Mouse (Mus musculus): ENCODE data around the gene Gm10073. TPM values are rescaled to one million over a fixed set of nuclear protein-coding genes. Genes with fewer than 3 reads are reported as not detected.

The Gm10073 gene
- polyA plus RNA-seq, 1 experiment from 2014 or later = 13.4 TPM

DNA sequence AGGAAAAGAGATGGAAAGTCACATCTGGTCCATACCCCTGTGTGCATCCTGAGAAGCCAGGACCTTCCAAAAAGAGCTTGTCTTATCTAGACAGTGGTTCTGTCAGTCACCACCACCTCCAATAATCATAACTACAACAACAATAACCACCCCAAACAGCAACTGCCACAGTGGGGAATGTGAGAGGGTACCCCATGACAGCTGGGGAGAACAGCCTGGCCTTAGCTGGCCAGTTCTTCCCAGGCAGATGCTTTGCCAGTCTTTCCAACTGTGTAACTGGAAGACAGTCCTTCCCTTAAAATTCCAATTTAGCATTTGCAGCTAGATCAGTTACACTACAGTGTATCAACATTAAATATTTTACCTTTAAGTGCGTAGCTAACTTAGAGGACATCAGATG is 22.4 kb downstream of the Gm10073 start:
- no peak for ATAC-seq (ENCODE audit: insufficient read depth, low FRiP score)
- Histone ChIP-seq H3K27me3 (ENCODE audit: control insufficient read depth, insufficient read depth, low read length) (no peaks in the 10 kb centered on the region), H3K4me1 (ENCODE audit: control insufficient read depth, insufficient read depth, low read length) (no peaks in the 10 kb centered on the region), H3K27ac (ENCODE audit: low read length) (no peak overlapping the region), H3K9me3 (replicated peaks; ENCODE audit: control insufficient read depth, low read length) (no peaks in the 10 kb centered on the region), H3K4me2 (ENCODE audit: low read depth, low read length) (no peak overlapping the region), H3K4me3 (replicated peaks; ENCODE audit: low read length) (no peak overlapping the region), H3K36me3 (ENCODE audit: control insufficient read depth, insufficient read depth, low read length) (no peaks in the 10 kb centered on the region), H3K9ac (ENCODE audit: low read length) (no peak overlapping the region)
- WGBS = 95% methylated on average over 1 of the region's 1 CpGs

DNA sequence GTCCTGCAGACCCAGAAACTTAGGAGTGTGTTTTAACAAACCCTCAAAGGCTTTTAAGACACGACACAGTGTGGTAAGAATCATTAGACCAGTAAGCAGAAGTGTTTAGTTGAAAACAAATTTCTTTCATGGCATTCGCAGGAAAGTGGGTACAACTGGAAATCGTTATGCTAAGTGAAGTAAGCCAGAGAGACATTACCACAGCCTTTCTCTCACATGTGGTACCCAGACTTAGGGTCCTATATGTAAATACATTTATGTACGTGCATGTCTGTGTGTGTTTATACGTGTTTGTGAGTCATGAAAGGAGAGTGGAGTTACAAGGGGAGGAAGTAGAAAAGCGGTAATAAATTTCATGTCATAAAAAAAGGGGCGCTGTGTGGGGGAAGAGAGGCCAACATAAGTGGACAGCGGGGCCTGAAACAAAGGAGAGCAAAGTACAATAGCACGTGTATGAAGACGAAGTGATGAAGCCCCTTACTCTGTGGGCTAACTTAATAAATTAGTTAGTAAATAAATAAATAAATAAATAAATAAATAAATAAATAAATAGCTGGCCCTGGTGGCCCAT is 24.8 kb downstream of the Gm10073 start:
- Histone ChIP-seq H3K4me3 (replicated peaks; ENCODE audit: low read length) (no peak overlapping the region), H3K27ac (ENCODE audit: low read length) (no peak overlapping the region), H3K4me1 (ENCODE audit: control insufficient read depth, insufficient read depth, low read length) (no peaks in the 10 kb centered on the region), H3K4me2 (ENCODE audit: low read depth, low read length) (no peak overlapping the region), H3K9me3 (replicated peaks; ENCODE audit: control insufficient read depth, low read length) (no peaks in the 10 kb centered on the region), H3K36me3 (ENCODE audit: control insufficient read depth, insufficient read depth, low read length) (no peaks in the 10 kb centered on the region), H3K9ac (ENCODE audit: low read length) (no peak overlapping the region), H3K27me3 (ENCODE audit: control insufficient read depth, insufficient read depth, low read length) (no peaks in the 10 kb centered on the region)
- no peak for ATAC-seq (ENCODE audit: insufficient read depth, low FRiP score)
- 83% methylated on average over 10 of the region's 10 CpGs for WGBS

DNA sequence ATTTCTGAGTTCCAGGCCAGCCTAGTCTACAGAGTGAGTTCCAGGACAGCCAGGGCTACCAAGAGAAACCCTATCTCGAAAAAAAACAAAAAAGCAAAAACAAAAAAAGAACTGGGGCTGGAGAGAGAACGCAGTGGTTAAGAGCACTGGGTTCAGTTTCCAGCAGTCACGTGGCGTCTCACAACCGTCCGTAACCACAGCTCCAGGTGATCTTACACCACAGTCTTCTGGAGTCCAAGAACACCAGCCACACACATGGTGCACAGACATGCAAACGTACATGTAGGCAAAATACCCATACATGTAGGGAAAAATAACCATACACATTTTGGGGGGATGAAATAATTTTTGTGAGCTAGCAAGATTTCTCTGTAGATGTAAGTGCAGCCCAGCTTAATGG is 26.5 kb downstream of the Gm10073 start:
- H3K27ac ChIP-seq (ENCODE audit: low read length) = no peak overlapping the region
- H3K27me3 ChIP-seq (ENCODE audit: control insufficient read depth, insufficient read depth, low read length) = no peaks in the 10 kb centered on the region
- 85% methylated on average over 7 of the region's 7 CpGs for WGBS
- no peak overlapping the region for H3K4me2 ChIP-seq (ENCODE audit: low read depth, low read length)
- H3K36me3 ChIP-seq (ENCODE audit: control insufficient read depth, insufficient read depth, low read length) = no peaks in the 10 kb centered on the region
- H3K4me3 ChIP-seq (replicated peaks; ENCODE audit: low read length) = no peak overlapping the region
- no peak overlapping the region for H3K9ac ChIP-seq (ENCODE audit: low read length)
- H3K4me1 ChIP-seq (ENCODE audit: control insufficient read depth, insufficient read depth, low read length) = no peaks in the 10 kb centered on the region
- no peaks in the 10 kb centered on the region for H3K9me3 ChIP-seq (replicated peaks; ENCODE audit: control insufficient read depth, low read length)
- ATAC-seq (ENCODE audit: insufficient read depth, low FRiP score) = no peak

DNA sequence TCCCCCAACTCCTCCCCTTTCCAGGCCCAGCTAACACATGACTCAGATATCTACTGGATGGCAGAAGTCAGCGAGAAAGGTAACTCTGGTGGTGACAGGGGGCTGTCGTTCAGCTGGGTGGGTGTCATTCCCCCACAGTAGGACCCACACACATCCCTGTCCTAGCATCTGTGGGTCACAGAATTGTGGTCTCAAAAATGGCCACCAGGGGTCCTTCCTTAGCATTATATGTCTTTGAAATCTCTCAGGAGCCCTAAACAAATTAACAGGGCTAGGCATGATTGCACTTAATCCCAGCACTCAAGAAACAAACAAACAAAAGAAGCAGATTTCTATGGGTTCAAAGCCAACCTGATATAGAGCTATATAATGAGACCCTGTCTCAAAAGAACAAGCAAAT is 28.1 kb downstream of the Gm10073 start:
- Histone ChIP-seq H3K4me1 (ENCODE audit: control insufficient read depth, insufficient read depth, low read length) (no peaks in the 10 kb centered on the region), H3K9ac (ENCODE audit: low read length) (no peak overlapping the region), H3K4me3 (replicated peaks; ENCODE audit: low read length) (no peak overlapping the region), H3K36me3 (ENCODE audit: control insufficient read depth, insufficient read depth, low read length) (no peaks in the 10 kb centered on the region), H3K27me3 (ENCODE audit: control insufficient read depth, insufficient read depth, low read length) (no peaks in the 10 kb centered on the region), H3K27ac (ENCODE audit: low read length) (no peak overlapping the region), H3K9me3 (replicated peaks; ENCODE audit: control insufficient read depth, low read length) (no peaks in the 10 kb centered on the region), H3K4me2 (ENCODE audit: low read depth, low read length) (no peak overlapping the region)
- ATAC-seq (ENCODE audit: insufficient read depth, low FRiP score) = no peak
- 86% methylated on average over 2 of the region's 2 CpGs for WGBS

DNA sequence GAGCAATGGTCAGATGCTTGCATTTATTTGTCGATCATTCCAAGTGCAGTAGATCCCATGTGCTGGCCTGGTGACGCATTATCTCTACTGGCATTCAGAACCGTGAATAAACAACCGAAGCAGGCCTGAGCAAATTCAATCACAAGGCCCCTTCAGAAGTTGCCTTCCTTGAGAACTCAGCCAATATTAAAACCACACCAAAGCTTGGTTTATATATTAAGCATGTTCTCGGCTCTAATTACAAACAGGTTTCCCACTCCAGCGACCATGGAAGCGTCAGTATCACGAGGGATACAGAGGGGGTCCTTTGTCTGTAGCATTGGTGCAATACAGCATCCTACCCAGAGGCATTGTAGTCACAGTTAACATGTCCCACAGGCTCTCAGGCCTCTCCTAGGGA is 30.2 kb downstream of the Gm10073 start:
- Histone ChIP-seq H3K4me3 (replicated peaks; ENCODE audit: low read length) (no peak overlapping the region), H3K27ac (ENCODE audit: low read length) (no peak overlapping the region), H3K36me3 (ENCODE audit: control insufficient read depth, insufficient read depth, low read length) (no peaks in the 10 kb centered on the region), H3K9ac (ENCODE audit: low read length) (no peak overlapping the region), H3K4me1 (ENCODE audit: control insufficient read depth, insufficient read depth, low read length) (no peaks in the 10 kb centered on the region), H3K4me2 (ENCODE audit: low read depth, low read length) (no peak overlapping the region), H3K27me3 (ENCODE audit: control insufficient read depth, insufficient read depth, low read length) (no peaks in the 10 kb centered on the region), H3K9me3 (replicated peaks; ENCODE audit: control insufficient read depth, low read length) (no peaks in the 10 kb centered on the region)
- ATAC-seq (ENCODE audit: insufficient read depth, low FRiP score) = no peak
- 75% methylated on average over 8 of the region's 8 CpGs for WGBS

DNA sequence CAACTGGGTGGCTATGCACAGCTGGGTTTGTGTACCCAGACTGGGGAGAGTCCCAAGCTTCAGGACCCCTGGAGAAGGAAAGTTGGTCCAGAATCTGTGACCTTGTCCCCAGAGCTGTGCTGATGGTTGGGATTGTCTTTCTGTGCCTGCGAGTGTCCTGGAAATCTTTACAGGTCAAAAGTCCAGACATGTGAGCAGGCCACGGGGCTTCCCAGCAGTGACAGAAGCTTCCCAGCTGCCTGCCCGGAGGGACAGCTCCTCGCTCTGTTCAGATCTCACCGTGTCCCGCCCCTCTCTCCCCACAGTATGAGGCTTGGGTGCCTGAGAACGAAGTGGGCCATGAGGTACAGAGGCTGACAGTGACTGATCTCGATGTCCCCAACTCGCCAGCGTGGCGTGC is 32.3 kb downstream of the Gm10073 start:
- no peak for ATAC-seq (ENCODE audit: insufficient read depth, low FRiP score)
- no peak overlapping the region for H3K9ac ChIP-seq (ENCODE audit: low read length)
- H3K4me3 ChIP-seq (replicated peaks; ENCODE audit: low read length) = no peak overlapping the region
- H3K4me1 ChIP-seq (ENCODE audit: control insufficient read depth, insufficient read depth, low read length) = no peaks in the 10 kb centered on the region
- H3K27me3 ChIP-seq (ENCODE audit: control insufficient read depth, insufficient read depth, low read length) = no peaks in the 10 kb centered on the region
- no peak overlapping the region for H3K27ac ChIP-seq (ENCODE audit: low read length)
- H3K36me3 ChIP-seq (ENCODE audit: control insufficient read depth, insufficient read depth, low read length) = no peaks in the 10 kb centered on the region
- no peak overlapping the region for H3K4me2 ChIP-seq (ENCODE audit: low read depth, low read length)
- 82% methylated on average over 11 of the region's 11 CpGs for whole genome bisulfite sequencing
- H3K9me3 ChIP-seq (replicated peaks; ENCODE audit: control insufficient read depth, low read length) = no peaks in the 10 kb centered on the region

DNA sequence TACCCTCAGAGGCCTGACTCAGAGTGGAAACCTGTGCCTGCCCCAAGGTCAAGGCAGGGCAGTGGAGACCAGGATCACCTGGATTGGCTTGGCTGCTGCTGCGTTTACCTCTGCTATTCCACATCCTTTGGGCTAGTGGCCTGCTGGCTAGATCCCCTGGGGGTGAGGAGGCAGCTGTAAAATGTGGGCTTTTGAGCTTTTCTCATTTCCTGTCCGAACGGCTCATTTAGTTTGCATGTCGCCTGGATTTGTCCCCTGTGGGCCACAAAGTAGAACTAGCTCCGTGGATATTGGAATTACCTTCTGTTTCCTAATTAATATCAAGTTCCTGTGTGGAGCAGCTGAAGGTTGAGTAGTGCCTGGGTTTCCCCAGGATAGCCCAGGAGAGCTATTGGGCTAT is 34.1 kb downstream of the Gm10073 start:
- WGBS = 68% methylated on average over 5 of the region's 5 CpGs
- ATAC-seq (ENCODE audit: insufficient read depth, low FRiP score) = no peak
- Histone ChIP-seq H3K36me3 (ENCODE audit: control insufficient read depth, insufficient read depth, low read length) (no peaks in the 10 kb centered on the region), H3K27ac (ENCODE audit: low read length) (no peak overlapping the region), H3K9me3 (replicated peaks; ENCODE audit: control insufficient read depth, low read length) (no peaks in the 10 kb centered on the region), H3K4me2 (ENCODE audit: low read depth, low read length) (no peak overlapping the region), H3K27me3 (ENCODE audit: control insufficient read depth, insufficient read depth, low read length) (no peaks in the 10 kb centered on the region), H3K4me3 (replicated peaks; ENCODE audit: low read length) (no peak overlapping the region), H3K4me1 (ENCODE audit: control insufficient read depth, insufficient read depth, low read length) (no peaks in the 10 kb centered on the region), H3K9ac (ENCODE audit: low read length) (no peak overlapping the region)

DNA sequence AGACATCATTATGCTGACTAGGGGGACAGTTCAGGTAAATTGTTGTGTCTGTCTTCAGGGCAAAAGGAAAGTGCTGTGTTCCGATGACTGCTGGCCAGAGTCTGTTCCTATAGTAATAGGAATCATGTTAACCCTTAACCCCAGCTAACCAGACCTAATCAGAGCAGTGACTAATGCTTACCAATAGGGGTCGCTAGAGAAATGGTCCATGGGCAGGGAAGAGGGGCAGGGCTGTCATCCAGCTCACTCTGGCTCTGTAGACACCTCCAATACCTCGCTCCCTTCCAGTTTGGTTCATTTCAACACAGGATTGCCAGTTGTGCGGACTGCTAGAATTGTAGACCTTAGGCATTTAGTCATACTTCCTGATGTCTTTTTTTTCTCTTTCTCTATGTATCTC is 37.8 kb downstream of the Gm10073 start:
- WGBS = 77% methylated on average over 4 of the region's 4 CpGs

DNA sequence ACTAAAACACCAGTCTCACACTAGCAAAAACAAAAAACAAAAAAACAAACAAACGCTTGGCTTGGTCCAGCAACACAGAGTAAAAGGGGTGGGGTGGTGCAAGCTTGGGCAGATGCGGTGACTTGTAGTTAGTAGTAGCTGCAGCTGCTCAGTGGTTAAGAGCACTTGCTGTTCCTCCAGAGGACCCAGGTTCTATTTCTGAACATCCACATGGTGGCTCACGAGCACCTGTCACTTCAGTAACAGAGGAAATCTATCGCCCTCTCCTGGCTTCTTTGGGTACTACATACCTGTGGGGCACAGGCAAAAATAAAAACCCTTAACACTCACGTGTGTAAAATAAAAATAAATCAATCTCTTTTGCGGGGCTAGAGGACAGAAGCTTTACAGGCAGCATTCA is 38.8 kb downstream of the Gm10073 start:
- 35% methylated on average over 6 of the region's 6 CpGs for WGBS
- Histone ChIP-seq H3K27ac (ENCODE audit: low read length) (no peak overlapping the region), H3K36me3 (ENCODE audit: control insufficient read depth, insufficient read depth, low read length) (no peaks in the 10 kb centered on the region), H3K9ac (ENCODE audit: low read length) (no peak overlapping the region), H3K4me1 (ENCODE audit: control insufficient read depth, insufficient read depth, low read length) (no peaks in the 10 kb centered on the region), H3K4me3 (replicated peaks; ENCODE audit: low read length) (no peak overlapping the region), H3K27me3 (ENCODE audit: control insufficient read depth, insufficient read depth, low read length) (no peaks in the 10 kb centered on the region), H3K9me3 (replicated peaks; ENCODE audit: control insufficient read depth, low read length) (peaks cover 3% of the 10 kb centered on the region; the same call in 1 of the 2 replicates), H3K4me2 (ENCODE audit: low read depth, low read length) (no peak overlapping the region)
- ATAC-seq (ENCODE audit: insufficient read depth, low FRiP score) = no peak

More for the DNA sequence above, 37.8 kb downstream of the Gm10073 start:
- H3K27ac ChIP-seq (ENCODE audit: low read length) = no peak overlapping the region
- no peaks in the 10 kb centered on the region for H3K36me3 ChIP-seq (ENCODE audit: control insufficient read depth, insufficient read depth, low read length)
- H3K9me3 ChIP-seq (replicated peaks; ENCODE audit: control insufficient read depth, low read length) = no peaks in the 10 kb centered on the region; the same call in 1 of the 2 replicates
- ATAC-seq (ENCODE audit: insufficient read depth, low FRiP score) = no peak
- no peaks in the 10 kb centered on the region for H3K4me1 ChIP-seq (ENCODE audit: control insufficient read depth, insufficient read depth, low read length)
- H3K4me2 ChIP-seq (ENCODE audit: low read depth, low read length) = no peak overlapping the region
- H3K27me3 ChIP-seq (ENCODE audit: control insufficient read depth, insufficient read depth, low read length) = no peaks in the 10 kb centered on the region
- H3K9ac ChIP-seq (ENCODE audit: low read length) = no peak overlapping the region
- H3K4me3 ChIP-seq (replicated peaks; ENCODE audit: low read length) = no peak overlapping the region

DNA sequence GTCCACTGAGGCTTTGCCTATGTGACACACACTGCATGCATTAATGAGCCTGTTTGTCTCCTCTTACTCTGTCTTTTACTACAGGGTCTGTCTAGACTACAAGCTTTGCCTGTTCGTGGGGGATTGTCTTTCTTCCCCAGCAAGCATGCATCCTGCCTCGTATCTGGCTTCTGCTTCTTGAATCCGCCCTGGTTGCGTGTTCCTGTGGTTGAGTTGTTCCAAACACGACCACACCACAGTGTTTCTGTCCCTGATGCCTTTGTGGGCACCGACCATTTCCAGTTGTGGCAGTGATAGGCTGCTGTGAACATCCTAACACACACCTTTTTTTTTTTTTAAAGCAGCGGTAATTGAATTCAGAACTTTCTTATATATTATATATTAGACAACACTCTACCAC is 39.6 kb downstream of the Gm10073 start:
- ATAC-seq (ENCODE audit: insufficient read depth, low FRiP score) = no peak
- Histone ChIP-seq H3K36me3 (ENCODE audit: control insufficient read depth, insufficient read depth, low read length) (no peaks in the 10 kb centered on the region), H3K27me3 (ENCODE audit: control insufficient read depth, insufficient read depth, low read length) (no peaks in the 10 kb centered on the region), H3K4me1 (ENCODE audit: control insufficient read depth, insufficient read depth, low read length) (no peaks in the 10 kb centered on the region; the same call in 1 of the 2 replicates), H3K4me2 (ENCODE audit: low read depth, low read length) (no peak overlapping the region), H3K27ac (ENCODE audit: low read length) (no peak overlapping the region), H3K9me3 (replicated peaks; ENCODE audit: control insufficient read depth, low read length) (peaks cover 3% of the 10 kb centered on the region; the same call in 1 of the 2 replicates), H3K4me3 (replicated peaks; ENCODE audit: low read length) (no peak overlapping the region), H3K9ac (ENCODE audit: low read length) (no peak overlapping the region)
- 80% methylated on average over 7 of the region's 7 CpGs for WGBS

Measured in stomach, embryonic 16.5 days (tissue).